Mouse (Mus musculus) left cerebral cortex, postnatal 14 days (tissue): Measurements from ENCODE around the gene Dazap1. TPM values are rescaled to one million over a fixed set of nuclear protein-coding genes. Genes with fewer than 3 reads are reported as not detected.
A peak's percentile ranks its signal among the peaks of the same experiment; 100 is the strongest.

Source experiments
- DNase-seq, 2 experiments: peaks; one replicate each; pipeline ENCODE4 v3.0.0; 2021 to 2022; ENCODE audit warnings: low spot score in 2 of 2, mixed read lengths in 1 of 2
- intact Hi-C: fragments of 180-260 bp; cut with DNase I; formaldehyde crosslinking; loops from one replicate; pipeline ENCODE4 v1.15.1; 2025
- total RNA-seq, 2 experiments: library from RNA; stranded (reverse); gene quantifications; 2 replicates each; pipeline ENCODE4 v1.2.3; 2021

The Dazap1 gene
- total RNA-seq, 2 experiments from 2014 or later: 84.3 to 84.9 TPM

DNA sequence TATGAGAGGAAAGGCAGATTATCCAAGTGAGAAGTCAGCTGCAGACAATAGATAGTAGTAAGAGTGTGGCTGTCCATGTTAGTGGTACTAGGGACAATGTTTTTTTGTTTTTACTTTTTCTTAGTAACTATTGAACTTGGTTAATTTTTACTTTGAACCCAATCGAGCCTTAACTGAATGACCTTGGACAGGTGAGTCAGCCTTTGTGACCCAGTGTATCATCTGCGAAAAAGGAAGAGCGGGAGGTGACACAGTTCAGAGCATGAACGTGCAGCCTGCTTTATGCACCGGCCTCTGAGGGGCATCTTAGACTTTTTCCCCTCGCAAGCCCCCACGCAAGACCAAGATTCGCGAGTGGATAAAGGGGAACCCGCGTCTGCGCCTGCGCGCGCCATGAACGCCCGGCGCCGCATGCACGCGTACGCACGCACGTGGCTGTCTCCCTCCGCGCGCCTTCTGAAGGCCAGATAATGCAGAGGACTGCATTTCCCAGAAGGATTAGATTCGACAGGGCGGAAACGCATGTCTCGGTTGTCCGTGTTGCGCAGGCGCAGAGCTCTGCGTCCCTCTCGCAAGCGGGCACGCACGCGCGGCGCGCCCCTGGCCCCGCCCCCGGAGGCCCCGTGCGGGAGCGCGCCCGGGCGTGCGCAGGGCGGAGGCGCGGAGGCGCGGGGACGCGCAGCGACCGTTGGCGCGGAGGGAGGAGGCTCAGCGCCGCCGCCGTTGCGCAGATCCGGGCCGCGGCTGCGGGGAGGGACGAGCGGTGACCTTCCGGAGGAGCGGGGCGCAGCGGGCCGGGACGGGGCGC is 3.3 kb downstream of the Dazap1 start:
- DNase-seq: peak; percentile 100
- intact Hi-C loops: no loop called here

DNA sequence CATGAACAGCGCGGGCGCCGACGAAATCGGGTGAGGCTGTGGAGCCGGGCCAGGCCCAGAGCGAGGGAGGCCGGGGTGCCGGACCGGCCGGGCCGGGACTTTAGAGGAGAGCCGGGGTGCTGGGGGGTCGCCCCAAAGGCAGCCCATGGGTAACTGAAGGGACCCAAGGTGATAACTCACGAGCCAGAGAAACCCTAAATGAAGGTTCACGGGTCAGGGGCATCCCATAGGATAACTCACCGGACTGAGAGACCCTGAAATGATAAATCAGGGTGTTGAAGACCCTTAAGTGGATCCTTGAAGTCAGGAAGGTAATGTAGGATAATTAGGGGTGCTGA is 3.8 kb downstream of the Dazap1 start:
- DNase-seq: no peak
- intact Hi-C loops: no loop called here

DNA sequence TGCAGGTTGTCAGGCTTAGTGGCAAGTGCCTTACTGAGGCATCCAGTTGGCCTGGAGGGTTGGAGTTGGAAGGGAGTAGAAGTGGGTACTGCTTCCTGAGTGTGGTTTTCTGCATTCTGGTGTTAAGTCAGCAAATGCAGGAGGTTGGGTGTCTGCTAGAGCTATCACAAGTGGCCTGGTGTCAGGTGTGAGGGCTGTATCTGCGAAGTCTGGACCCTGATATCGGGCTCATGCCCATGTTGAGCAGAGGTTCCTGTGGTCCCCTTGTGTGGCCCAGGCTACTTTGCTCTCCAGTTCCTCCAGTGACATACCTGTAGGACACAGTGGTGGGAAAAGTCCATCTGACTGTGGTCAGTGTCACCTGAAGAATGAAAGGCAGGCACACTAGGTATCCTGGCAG is 8.8 kb downstream of the Dazap1 start:
- intact Hi-C loops: no loop called here
- no peak for DNase-seq

DNA sequence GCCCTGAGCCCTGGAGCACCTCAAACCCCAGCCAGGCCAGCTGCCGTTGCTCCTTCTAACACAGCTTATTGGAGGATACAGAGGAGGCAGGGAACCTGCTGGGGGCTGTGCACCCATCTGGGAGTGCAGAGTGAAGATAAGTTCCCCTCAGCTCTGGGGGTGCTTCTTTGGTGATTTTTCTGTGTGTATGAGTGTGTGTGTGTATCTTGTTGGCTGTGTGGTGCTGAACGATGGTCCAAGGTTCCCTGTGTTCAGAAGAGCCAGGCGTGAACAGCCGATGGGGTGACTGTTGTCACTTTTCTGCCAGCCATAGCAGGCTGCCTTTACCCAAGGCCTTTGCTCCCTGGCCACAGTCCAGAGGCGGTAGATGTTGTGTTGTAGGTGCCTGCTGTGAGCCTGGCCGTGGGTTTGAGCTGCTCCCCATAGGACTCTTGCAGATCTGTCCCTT is 9.5 kb downstream of the Dazap1 start:
- intact Hi-C loops: no loop called here
- DNase-seq: no peak

DNA sequence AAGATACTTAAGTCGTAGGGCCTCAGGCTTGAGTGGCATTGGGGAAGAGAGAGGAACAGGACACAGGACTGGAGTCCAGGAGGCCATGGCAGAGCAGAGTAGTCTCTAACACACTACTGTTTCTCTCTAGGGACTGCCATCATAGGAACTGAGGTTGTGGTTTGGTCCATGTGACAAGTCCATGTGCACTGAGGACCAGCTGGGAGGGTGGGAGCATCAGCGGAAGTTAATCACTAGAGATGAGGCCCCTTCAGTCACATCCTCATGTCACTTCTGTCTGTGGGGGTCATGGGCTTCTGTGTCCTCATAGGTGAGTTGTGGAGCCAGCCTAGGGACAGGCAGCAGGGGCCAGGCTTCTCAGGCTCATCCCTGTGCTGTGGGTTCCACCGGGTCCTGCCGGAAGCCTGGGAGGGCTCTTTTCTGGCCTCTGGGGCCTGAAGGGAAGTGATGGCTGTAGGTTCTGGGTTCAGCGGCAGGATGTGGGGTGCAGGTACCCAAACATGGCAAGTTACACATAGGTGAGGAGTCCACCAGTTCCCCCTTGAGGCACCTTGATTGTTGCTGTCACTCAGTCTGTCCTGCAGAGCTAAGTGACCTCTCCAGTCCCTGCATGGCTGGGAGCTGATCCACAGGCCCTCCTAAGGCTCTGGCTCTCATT is 10.0 kb downstream of the Dazap1 start:
- intact Hi-C loops: no loop called here
- DNase-seq: no peak

DNA sequence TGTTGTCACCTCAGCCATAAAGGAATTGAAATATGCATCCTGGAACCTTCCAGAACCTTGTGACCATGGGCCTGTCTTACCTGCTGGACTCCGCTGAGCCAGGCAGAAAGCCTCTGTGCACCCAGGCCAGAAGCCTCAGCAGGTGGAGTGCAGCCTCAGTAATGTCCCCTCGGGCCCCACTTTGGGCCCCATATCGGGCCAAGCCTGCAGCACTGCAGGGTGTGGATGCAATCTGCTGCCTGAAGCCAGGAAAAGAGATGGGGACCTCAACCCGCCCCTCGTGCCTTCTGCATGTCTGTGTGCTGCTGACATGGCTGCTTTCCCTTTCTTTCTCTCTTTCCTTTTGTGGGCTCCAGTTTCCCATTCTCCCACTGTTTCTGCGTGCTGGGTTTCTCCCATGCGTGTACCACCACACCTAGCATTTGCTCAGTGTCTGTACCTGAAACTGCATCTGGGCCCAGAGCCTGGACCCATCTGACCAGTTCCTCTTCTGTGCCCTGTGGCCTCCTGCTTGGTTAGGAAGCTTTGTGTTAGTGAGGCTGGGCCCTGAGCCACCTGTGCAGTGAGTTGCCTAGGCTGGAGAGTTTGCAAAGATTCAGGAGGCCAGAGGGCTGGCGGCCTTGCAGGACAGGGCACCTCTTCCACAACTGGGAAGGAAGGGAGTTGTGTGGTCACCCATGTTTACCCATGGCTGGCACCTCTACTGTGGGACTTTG is 10.7 kb downstream of the Dazap1 start:
- DNase-seq: no peak

DNA sequence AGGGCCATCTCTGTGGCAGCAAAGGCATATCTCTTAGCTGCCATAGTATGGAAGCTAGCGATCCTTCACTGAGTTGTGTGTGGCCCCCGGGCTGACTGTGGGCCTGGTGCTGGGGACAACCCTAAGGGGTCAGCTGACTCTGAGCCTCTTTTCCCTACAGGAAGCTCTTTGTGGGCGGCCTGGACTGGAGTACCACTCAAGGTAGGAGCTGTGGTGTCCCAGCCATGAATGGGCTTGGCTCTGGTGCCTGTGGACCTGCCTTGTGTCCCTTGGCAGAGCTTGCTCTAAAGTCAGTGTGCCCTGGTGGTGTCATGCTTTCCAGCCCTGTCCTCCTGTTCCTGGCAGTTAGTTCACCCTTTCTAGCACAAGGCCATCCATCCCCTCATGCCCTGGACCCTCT is 12.6 kb downstream of the Dazap1 start:
- intact Hi-C loops: no loop called here
- DNase-seq: no peak

More for the DNA sequence above, 10.7 kb downstream of the Dazap1 start:
- intact Hi-C loops: no loop called here

DNA sequence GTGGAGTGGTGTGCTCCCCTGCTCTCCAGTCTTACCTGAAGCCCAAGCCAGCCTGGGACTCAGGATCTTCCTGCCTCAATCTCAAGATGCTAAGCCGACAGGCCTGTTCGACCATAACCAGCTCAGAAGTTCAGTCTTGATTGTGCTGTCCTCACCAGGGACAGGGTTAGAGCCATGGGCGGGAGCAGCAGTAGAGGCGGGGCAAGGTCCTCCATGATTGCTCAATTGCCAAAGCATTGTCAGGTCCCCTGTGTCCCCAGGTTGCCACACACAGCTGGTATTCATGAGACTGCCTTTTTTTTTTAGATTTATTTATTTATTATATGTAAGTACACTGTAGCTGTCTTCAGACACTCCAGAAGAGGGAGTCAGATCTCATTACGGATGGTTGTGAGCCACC is 15.0 kb downstream of the Dazap1 start:
- intact Hi-C loops: no loop called here
- no peak for DNase-seq

DNA sequence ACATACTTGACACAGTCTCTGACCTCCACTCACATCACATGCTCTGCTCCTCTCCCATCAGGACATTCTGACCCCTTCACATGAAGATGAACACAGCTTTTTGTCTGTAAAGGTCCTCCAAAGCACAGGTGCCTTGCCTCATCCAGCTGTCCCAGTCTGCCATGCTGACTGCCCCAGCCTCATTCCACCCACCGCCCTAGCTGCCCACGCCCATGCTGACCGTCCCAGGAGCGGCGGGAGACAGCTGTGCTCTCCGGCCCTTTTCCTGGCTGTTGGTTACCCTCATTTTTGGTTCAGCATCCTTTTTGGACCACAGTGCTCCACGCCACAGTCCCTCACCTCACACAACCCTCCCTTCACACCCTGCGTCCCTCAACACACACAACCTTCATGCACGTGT is 17.1 kb downstream of the Dazap1 start:
- intact Hi-C loops: no loop called here
- no peak for DNase-seq

DNA sequence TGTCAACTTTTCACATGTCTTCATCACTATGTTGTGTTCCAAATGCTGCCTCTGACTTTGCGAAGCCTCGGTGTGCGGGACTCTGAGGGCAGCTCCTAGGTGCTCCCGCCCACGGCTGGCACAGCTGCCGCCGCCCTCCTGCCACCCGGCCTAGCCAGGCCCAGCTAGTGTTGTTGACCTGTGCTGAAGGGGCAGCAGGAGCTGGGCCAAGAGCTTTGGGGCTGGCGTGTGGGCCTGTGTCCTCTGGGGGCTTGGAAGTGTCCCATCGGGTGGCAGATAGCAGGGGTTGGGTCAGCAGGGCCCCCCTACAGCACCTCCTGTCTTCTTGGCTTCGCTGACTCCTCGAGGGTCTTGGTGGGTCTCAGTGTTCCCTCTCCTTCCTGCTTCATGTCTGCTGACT is 18.0 kb downstream of the Dazap1 start:
- DNase-seq: no peak
- intact Hi-C loops: no loop called here

DNA sequence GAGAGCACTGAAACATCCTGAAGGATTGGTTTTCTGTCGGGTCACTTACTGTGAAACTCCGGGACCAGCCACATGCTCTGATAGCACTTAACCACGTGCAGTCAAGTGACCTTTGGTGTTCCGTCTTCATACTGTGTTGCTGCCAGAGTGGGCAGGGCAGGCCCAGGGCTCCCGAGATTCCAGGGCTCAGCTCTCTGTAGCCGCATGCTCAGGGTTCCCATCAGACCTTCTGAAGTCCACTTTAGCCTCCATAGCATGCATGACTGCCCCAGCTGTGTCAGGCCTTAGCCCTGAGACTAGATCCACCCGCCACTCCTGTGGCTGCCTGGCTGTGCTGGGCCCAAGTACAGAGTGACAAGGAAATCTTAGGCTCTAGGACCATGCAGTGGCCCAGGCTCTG is 20.0 kb downstream of the Dazap1 start:
- intact Hi-C loops: no loop called here
- no peak for DNase-seq

DNA sequence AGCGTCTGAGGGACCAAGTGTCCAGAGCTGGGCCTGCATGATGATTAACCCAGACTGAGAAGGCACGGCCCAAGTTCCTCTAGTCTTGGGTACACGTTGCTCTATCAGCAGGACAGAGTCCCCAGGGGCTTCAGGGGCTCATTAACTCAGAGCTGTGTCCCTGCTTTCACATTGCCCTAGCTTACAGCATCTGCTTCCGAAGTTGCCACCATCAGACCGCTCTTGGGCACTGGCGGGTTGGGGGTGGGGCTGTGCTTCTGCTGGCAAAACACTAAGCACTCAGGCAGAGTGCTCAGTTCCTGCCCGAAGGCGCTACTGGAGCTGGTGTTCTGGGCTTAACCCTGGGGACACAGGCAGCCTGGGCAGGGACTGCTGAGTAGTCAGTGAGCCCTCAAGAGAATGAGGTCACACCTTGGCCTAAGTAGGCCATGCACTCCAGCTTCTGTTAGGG is 20.7 kb downstream of the Dazap1 start:
- intact Hi-C loops: no loop called here
- DNase-seq: no peak

DNA sequence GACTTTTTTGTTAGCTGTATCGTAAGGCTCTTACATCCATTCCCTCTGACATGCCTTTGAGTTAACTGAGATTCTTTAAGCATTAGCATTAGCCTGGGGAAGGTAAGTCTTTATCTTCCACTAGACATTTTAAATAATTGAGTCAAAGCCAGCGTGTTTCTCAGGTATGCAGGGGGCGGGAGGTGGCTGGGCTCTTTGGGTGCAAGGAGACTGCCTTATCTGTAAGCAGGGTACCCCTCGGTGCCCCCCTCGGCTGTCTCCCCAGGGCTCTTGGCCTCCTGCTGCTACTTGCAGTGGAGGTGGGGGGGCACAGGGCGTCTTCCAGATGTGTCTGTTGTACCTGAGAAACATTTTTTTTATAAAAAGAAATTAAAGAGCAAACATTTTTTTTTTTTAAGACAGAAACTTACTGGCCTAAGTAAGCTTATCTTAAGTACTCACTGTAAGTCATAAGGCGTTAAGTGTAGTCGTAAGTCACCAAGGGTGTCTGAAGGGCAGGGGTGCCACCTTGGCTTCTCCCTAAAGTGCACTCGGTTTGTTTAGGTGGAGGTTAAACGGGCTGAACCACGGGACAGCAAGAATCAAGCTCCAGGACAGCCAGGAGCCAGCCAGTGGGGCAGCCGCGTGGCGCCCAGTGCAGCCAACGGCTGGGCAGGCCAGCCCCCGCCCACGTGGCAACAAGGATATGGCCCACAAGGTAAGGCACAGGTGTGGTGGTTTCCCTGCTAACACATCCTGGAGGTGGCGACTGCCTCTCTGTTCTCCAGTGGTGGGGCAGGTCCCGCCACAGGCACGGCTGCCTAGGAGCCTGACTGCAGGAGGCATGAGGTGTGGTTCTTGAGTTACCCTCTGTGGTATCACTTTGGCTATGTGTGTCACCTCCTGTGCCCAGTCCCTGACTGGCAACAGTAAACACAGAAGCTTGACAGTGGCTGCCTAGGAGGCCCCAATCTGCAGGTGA is 21.5 kb downstream of the Dazap1 start:
- intact Hi-C loops: no loop called here
- DNase-seq: no peak

DNA sequence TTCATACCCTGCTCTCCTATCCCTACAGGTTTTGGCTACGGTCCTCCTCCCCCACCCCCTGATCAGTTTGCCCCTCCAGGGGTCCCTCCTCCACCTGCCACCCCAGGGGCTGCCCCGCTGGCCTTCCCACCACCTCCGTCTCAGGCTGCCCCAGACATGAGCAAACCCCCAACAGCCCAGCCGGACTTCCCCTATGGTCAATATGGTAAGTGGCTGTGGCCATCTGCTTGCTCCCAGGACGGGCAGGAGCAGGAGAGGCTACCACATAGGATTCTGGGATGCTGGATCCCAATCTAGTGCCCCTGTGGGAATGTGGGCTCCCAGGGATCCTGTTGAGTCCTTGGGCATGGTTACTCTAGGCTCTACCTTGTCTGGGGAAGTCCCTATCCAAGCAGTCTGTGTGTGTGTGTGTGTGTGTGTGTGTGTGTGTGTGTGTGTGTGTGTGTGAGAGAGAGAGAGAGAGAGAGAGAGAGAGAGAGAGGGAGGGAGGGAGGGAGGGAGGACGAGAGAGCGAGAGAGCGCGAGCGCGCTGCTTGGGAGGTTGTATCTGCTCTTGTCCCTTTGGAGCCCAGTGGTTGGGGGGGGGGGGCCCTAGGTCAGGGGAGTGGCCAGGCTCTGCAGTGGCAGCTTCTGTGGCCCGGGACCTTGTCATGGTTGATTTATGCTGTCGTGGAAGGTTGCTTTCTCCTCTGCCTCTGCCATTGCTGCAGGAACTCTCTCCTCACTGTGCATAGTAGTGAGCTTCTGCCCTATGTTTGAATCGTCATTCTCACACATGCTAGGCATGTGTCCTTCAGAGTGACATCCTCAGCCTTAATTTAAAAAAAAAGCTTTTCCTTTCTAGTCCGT is 24.2 kb downstream of the Dazap1 start:
- no peak for DNase-seq
- intact Hi-C loops: no loop called here

DNA sequence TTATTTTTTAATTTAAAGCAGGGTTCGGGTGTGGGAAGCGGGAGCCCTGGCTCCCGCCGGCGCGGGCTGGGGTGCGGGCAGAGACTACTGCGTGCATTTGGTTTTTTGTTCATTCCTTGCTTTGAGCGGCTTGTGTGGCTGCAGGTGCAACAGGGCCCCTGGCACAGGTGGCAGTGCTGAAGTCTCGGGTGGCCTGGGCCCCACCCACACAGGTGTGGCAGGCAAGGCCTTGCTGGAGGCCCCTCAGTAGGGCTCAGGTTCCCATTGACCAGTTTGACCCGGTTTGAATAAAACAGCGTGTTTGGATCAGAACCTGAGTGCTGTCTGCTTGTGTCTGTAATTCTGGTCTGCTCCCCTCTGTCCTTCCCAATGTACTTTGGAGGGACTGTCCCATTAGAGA is 26.8 kb downstream of the Dazap1 start:
- DNase-seq: no peak
- intact Hi-C loops: no loop called here

DNA sequence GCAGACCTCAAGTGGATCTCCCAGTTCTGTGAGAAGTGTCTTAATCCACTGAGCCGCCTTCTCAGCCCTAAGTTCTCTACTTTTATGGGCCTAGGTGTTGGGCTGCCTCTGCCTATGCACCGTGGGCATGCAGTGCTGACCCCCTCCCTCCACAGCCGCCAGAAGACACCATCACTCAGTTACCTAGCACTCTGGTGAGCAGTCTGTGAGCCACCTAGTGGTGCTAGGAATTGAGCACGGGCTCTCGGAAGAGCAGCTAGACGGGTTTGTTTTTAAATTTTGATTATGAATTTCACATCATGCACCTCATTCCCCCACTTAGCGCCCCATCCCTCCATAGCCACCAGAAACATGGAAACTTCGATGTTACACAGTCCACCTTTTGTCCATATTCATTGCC is 27.4 kb downstream of the Dazap1 start:
- intact Hi-C loops: no loop called here

DNA sequence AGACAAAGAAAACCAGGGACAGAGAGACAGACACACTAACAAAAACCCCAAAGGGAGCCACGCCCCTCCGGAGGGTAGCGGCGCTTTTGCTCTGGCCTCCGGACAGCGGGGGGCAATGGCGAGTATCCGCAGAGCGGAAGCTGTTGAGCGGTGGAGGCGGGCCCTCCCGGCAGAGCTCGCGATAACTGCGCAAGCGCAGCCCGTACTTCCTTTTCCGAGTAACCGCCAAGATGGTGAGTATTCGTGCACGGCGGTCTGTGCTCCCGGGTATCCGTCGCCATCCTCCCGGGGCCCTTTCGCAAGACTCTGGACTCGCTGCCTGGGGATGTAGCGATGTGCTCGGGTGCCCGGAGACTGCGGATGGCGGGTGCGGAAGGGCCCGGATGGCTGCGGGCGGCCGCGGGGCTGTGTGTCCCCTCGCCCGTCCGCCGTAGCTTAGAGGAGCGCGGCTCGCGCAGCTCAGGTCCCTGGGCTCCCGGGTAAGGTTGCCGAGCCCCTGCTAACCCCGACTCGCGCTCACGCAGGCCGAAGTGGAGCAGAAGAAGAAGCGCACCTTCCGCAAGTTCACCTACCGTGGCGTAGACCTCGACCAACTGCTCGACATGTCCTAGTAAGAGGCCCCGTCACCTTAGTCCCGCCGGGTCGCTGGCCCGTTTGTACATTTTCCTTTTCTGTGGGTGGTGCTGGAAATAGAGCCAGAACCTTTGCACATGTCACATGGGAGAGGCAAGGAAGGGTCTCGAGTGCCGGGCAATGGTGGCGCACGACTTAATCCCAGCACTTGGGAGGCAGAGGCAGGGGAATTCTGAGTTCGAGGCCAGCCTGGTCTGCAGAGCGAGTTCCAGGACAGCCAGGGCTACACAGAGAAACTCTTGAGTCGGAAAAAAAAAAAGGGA is 31.2 kb downstream of the Dazap1 start, which contains the start of gene Rps15:
Rps15 (plus strand) TSS at position 203 of the 896 bp plus-strand sequence.
- DNase-seq: peak; percentile 94 to 96

More for the DNA sequence above, 27.4 kb downstream of the Dazap1 start:
- no peak for DNase-seq

More for the DNA sequence above, 31.2 kb downstream of the Dazap1 start, which contains the start of gene Rps15:
- intact Hi-C loops: no loop called here
